Mouse (Mus musculus): ENCODE measurements at regions not wholly inside any gene's neighbourhood (a gene's known extent, or its start where the extent isn't known, plus 50 kb on each side); places are given as distances from the start of the nearest gene placed in this dataset.

GRCm38 (mm10) chr2:116984597-116984996 lies 106.1 kb downstream of the Tmco5 start:
- no peak overlapping the region for H3K4me3 ChIP-seq
- H3K36me3 ChIP-seq, result no peaks in the 10 kb centered on the region
- H3K9me3 ChIP-seq (replicated peaks), result peaks cover 5% of the 10 kb centered on the region
- no peaks in the 10 kb centered on the region for H3K27me3 ChIP-seq (ENCODE audit: low read depth, poor library complexity, severe bottlenecking)
- no peak overlapping the region for H3K27ac ChIP-seq (replicated peaks)
- DNase-seq (ENCODE audit: low spot score), result no peak
- H3K4me1 ChIP-seq, result peaks cover 16% of the 10 kb centered on the region
- 86% methylated on average over 3 of the region's 3 CpGs for WGBS

DNA sequence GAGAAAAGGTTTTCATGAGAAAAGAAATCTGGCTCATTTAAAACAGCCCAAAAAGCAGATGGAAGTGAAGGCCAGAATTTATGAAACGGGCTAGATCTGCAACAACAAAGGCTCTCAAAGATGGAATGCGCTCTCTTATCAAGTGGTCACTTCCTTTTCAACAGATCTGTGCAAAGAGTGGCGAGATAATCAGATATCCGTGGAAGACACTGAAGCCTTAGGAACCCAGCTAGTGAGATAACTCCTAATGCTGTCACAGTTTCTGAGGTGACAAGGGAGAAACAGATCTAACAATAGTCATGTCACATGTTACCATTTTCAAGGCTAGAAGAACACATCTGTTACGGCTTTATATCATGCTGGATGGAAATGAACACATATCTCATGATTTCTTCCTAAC lies 107.1 kb downstream of the Tmco5 start:
- Histone ChIP-seq H3K4me1 (peaks cover 6% of the 10 kb centered on the region), H3K36me3 (no peaks in the 10 kb centered on the region), H3K27me3 (ENCODE audit: low read depth, poor library complexity, severe bottlenecking) (no peaks in the 10 kb centered on the region), H3K9me3 (replicated peaks) (peaks cover 5% of the 10 kb centered on the region), H3K4me3 (no peak overlapping the region), H3K27ac (replicated peaks) (no peak overlapping the region)
- DNase-seq (ENCODE audit: low spot score), result no peak
- WGBS, result 77% methylated on average over 5 of the region's 5 CpGs

DNA sequence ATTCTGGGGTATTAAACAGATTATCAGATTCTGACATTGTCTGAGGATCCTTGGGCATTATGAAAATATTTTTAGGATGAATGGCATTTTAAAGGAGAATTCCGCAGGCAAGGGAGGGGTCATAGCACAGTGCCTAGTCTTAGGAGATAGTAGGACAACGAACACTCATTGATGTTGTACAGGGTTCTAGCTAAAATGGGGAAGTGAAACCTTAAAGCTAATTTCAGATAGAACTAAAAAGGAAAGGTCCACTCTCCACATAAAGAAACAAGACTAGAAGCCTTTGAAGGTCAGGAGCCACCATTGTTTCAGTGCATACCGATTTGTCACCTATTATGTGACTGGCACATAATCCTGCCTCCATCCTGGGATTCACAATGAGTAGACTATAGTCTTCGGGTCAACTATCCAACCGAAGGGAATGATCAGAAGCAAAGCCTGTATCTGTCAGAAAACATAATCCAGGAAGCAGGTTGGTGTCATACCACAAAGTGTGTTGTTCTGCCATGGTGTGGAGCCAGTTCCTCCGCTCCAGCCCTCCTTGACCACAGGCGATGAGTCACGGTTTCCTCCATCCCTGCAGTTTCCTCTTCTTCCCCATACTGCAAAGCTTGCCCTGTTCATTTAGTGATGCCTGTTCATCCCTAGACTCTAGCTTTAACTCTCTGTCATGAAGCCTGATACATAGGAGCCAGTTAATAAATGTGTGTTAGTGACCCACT lies 110.6 kb downstream of the Tmco5 start:
- Histone ChIP-seq H3K4me1 (peaks cover 13% of the 10 kb centered on the region), H3K36me3 (no peaks in the 10 kb centered on the region), H3K27me3 (ENCODE audit: low read depth, poor library complexity, severe bottlenecking) (no peaks in the 10 kb centered on the region), H3K4me3 (no peak overlapping the region), H3K9me3 (replicated peaks) (no peaks in the 10 kb centered on the region), H3K27ac (replicated peaks) (no peak overlapping the region)
- no peak for DNase-seq (ENCODE audit: low spot score)
- 91% methylated on average over 8 of the region's 8 CpGs for WGBS

GRCm38 (mm10) chr2:116990106-116990505 lies 111.6 kb downstream of the Tmco5 start:
- peaks cover 16% of the 10 kb centered on the region for H3K4me1 ChIP-seq
- H3K27me3 ChIP-seq (ENCODE audit: low read depth, poor library complexity, severe bottlenecking), result no peaks in the 10 kb centered on the region
- H3K36me3 ChIP-seq, result no peaks in the 10 kb centered on the region
- H3K27ac ChIP-seq (replicated peaks), result no peak overlapping the region
- no peaks in the 10 kb centered on the region for H3K9me3 ChIP-seq (replicated peaks)
- 87% methylated on average over 1 of the region's 1 CpGs for WGBS
- H3K4me3 ChIP-seq, result no peak overlapping the region
- no peak for DNase-seq (ENCODE audit: low spot score)

DNA sequence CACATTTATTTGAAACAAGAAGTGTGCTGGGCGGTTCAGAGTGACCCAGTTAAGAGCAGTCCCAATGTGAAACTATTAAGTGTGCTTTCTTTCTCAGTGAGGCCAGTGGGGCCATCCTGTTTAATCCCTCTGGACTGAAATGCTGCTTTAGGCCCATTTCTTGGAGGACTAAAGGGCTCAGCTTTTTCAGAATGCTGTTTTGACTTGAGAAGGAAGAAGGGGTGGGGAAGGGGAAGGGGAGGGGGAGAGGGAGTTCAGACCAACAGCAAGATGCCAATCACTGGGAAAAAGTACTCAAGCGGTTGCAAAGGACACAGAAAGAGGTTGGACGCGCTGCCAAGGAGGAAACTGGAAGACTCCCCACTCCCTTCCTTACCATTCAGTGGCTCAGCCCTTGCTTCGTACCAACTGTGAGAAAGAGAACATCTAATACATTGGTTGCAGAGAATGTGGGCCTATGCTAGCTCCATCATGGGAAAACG lies 113.1 kb downstream of the Tmco5 start:
- DNase-seq (ENCODE audit: low spot score), result no peak
- H3K27ac ChIP-seq (replicated peaks), result 0 out of 2 replicates have a peak overlapping the region, but pooled peaks have one; percentile 17
- no peak overlapping the region for H3K4me3 ChIP-seq
- H3K36me3 ChIP-seq, result no peaks in the 10 kb centered on the region
- H3K27me3 ChIP-seq (ENCODE audit: low read depth, poor library complexity, severe bottlenecking), result no peaks in the 10 kb centered on the region
- 46% methylated on average over 6 of the region's 6 CpGs for WGBS
- H3K4me1 ChIP-seq, result peaks cover 25% of the 10 kb centered on the region
- H3K9me3 ChIP-seq (replicated peaks), result no peaks in the 10 kb centered on the region

DNA sequence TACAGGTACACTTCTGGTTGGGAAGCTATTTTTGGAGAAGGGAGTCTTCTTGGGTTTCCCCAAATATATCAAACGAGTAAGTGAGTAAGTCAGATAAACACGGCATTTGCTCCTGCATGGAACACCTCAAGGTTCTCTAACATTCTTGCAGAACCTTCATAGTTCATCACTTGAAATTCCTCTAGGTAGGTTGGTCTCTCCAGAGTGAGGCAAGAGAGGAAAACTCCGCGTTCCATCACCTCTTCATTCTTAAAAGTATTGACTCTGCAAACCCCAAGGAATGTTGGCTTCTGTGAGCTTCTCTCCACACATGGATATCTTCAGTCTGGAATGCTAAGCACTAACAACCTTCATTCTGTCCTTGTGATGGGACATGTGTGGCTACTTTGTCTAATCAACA lies 115.2 kb downstream of the Tmco5 start:
- Histone ChIP-seq H3K4me1 (peaks cover 25% of the 10 kb centered on the region), H3K27me3 (ENCODE audit: low read depth, poor library complexity, severe bottlenecking) (no peaks in the 10 kb centered on the region), H3K4me3 (no peak overlapping the region), H3K36me3 (no peaks in the 10 kb centered on the region), H3K9me3 (replicated peaks) (no peaks in the 10 kb centered on the region), H3K27ac (replicated peaks) (no peak overlapping the region)
- WGBS, result 91% methylated on average over 4 of the region's 4 CpGs
- DNase-seq (ENCODE audit: low spot score), result no peak

DNA sequence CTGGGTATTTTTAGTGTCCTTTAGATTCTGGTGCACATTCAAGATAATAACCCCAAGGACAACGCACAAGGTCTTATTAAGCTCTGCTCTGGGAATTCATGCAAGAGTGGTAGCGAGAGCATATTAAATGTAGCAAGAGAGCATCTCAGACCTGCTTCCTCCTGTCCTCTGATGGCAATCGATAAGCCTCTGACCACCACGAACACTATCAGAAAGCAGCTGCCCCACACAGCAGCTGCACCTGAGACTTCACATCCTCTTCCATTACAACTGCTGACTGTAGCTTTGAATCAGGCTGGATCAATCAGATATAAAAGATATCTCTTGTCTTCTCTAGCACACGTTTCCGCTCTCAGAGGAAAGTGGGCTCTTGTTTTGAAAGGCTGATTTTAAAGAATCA lies 117.8 kb downstream of the Tmco5 start:
- WGBS, result 78% methylated on average over 6 of the region's 6 CpGs
- Histone ChIP-seq H3K27ac (replicated peaks) (no peak overlapping the region), H3K4me1 (peaks cover 21% of the 10 kb centered on the region), H3K36me3 (no peaks in the 10 kb centered on the region), H3K4me3 (no peak overlapping the region), H3K27me3 (ENCODE audit: low read depth, poor library complexity, severe bottlenecking) (no peaks in the 10 kb centered on the region), H3K9me3 (replicated peaks) (no peaks in the 10 kb centered on the region)
- no peak for DNase-seq (ENCODE audit: low spot score)

DNA sequence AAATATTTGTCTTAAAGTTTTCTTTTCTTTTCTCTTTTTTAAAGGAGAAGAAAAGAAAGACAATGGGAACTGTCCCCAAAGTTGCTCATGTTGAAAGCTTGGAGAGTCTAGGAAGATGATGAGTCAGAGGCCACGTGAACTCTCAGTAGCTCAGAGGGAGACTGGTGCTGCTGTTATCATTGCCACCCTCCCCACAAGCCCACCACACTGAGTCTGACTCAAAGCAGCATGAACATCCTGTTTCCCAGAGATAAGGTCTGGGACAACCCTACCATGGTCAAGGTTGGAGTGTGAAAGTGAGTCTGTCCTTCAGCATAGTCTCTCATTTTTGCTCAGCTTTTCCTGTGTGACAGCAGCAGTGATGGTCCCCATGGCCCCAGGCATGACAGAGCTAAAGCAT lies 120.3 kb downstream of the Tmco5 start:
- H3K4me3 ChIP-seq, result no peak overlapping the region
- no peaks in the 10 kb centered on the region for H3K27me3 ChIP-seq (ENCODE audit: low read depth, poor library complexity, severe bottlenecking)
- DNase-seq (ENCODE audit: low spot score), result no peak
- H3K27ac ChIP-seq (replicated peaks), result no peak overlapping the region
- 77% methylated on average over 1 of the region's 1 CpGs for WGBS
- H3K36me3 ChIP-seq, result no peaks in the 10 kb centered on the region
- H3K4me1 ChIP-seq, result peaks cover 12% of the 10 kb centered on the region; the same call in 1 of the 2 replicates
- no peaks in the 10 kb centered on the region for H3K9me3 ChIP-seq (replicated peaks)

DNA sequence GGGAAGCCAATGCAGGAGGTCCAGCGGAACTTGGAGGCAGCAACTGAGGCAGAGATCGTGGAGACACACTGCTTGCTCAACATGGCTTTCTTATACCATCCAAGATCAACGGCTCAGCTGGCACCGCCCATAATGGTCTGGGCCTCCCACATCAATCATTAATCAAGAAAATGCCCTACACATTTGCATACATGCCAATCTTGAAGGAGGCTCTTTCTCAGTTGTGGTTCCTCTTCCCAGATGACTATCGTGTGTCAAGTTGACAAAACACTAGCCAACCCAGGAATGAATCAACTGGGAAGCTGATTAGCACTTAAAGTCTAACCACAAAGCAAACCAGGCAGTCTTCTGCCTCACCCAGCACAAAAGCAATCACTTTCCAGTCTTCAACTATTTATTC lies 121.1 kb downstream of the Tmco5 start:
- Histone ChIP-seq H3K27me3 (ENCODE audit: low read depth, poor library complexity, severe bottlenecking) (no peaks in the 10 kb centered on the region), H3K9me3 (replicated peaks) (no peaks in the 10 kb centered on the region), H3K4me1 (peaks cover 12% of the 10 kb centered on the region; the same call in 1 of the 2 replicates), H3K36me3 (no peaks in the 10 kb centered on the region), H3K27ac (replicated peaks) (no peak overlapping the region), H3K4me3 (no peak overlapping the region)
- WGBS, result 85% methylated on average over 5 of the region's 5 CpGs
- DNase-seq (ENCODE audit: low spot score), result no peak

GRCm38 (mm10) chr2:117003976-117004375 lies 117.2 kb upstream of the Spred1 start:
- H3K36me3 ChIP-seq, result no peaks in the 10 kb centered on the region
- no peak for DNase-seq (ENCODE audit: low spot score)
- H3K9me3 ChIP-seq (replicated peaks), result no peaks in the 10 kb centered on the region
- WGBS, result 96% methylated on average over 2 of the region's 2 CpGs
- H3K4me3 ChIP-seq, result no peak overlapping the region
- no peaks in the 10 kb centered on the region for H3K27me3 ChIP-seq (ENCODE audit: low read depth, poor library complexity, severe bottlenecking)
- H3K4me1 ChIP-seq, result no peaks in the 10 kb centered on the region
- no peak overlapping the region for H3K27ac ChIP-seq (replicated peaks)

DNA sequence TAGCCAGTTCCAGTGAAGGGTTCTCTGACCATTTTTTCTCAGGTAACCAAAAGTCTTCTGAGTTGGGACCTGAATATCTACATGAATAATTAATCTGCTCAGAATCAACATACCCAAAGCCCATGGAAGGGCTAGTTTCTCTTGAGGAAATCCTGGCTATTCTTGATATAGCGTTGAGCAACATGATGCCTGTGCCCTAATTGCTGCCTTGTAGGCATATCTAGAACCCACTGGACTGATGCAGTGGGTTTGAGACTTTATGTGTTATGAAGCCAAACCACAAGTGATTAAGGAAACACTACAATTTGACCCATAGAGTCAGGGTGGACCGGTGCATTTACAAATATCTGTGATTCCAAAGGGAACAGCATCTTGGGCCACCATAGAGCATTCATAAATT lies 114.3 kb upstream of the Spred1 start:
- H3K9me3 ChIP-seq (replicated peaks), result no peaks in the 10 kb centered on the region
- H3K27me3 ChIP-seq (ENCODE audit: low read depth, poor library complexity, severe bottlenecking), result no peaks in the 10 kb centered on the region
- no peaks in the 10 kb centered on the region for H3K36me3 ChIP-seq
- no peak for DNase-seq (ENCODE audit: low spot score)
- 96% methylated on average over 2 of the region's 2 CpGs for WGBS
- no peak overlapping the region for H3K4me3 ChIP-seq
- no peaks in the 10 kb centered on the region for H3K4me1 ChIP-seq
- no peak overlapping the region for H3K27ac ChIP-seq (replicated peaks)

DNA sequence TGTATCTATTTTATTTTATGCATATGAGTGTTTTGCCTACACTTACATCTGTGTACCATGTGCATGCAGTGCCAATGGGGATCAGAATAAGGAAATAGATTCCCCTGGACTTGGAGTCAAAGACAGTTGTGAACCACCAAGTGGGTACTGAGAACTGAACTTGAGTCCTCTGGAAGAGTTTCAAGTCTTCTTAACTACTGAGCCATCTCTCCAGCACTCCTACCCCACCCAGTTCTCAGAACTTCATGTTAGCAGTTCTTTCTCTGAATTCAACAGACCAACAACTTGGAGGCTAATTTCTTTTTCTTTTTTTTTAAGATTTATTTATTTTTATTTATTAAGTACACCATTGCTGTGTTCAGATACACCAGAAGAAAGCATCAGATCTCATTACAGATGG lies 112.3 kb upstream of the Spred1 start:
- H3K4me1 ChIP-seq, result no peaks in the 10 kb centered on the region
- no peaks in the 10 kb centered on the region for H3K9me3 ChIP-seq (replicated peaks)
- no peak for DNase-seq (ENCODE audit: low spot score)
- no peaks in the 10 kb centered on the region for H3K36me3 ChIP-seq
- no peak overlapping the region for H3K4me3 ChIP-seq
- no peak overlapping the region for H3K27ac ChIP-seq (replicated peaks)
- no peaks in the 10 kb centered on the region for H3K27me3 ChIP-seq (ENCODE audit: low read depth, poor library complexity, severe bottlenecking)

DNA sequence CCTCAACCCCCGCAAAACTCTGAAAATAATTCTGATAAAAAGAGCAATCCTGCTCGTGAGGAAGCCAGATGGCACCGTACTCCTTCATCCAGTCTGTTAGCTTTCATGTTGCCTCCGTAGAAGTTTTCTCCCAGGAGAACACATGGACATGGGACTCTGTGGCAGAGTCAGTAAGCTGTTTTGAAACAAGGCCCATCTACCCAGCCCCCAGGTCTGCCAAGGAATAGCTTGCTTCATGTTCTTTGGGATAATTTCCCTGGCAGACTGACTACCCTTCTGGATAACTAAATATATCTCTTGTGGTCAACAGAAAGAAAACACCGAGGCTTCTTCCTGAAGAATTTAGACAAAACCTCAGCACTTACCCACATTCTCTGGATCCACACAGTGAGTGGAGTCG lies 111.2 kb upstream of the Spred1 start:
- 91% methylated on average over 6 of the region's 6 CpGs for WGBS
- no peaks in the 10 kb centered on the region for H3K4me1 ChIP-seq

DNA sequence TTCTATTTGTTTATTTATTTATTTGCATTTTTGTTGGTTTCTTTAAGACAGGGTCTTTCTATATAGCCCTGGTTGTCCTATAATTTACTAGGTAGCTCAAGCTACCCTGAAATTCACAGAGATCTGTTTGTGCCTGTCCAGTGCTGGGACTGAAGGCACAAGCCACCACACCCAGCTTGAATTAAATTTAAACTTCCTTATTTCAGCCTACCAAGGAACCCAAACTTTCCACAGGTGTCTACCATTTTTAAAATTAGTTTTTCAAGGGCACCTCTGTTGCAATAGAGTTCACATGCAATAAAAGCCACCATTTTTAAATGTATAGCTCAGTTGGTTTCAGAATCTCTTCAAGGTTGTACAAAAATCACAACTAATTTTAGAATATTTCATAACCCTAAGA lies 110.2 kb upstream of the Spred1 start:
- Histone ChIP-seq H3K27me3 (ENCODE audit: low read depth, poor library complexity, severe bottlenecking) (no peaks in the 10 kb centered on the region), H3K4me1 (no peaks in the 10 kb centered on the region)

More for the DNA sequence above, 111.2 kb upstream of the Spred1 start:
- no peak for DNase-seq (ENCODE audit: low spot score)
- no peak overlapping the region for H3K27ac ChIP-seq (replicated peaks)
- H3K27me3 ChIP-seq (ENCODE audit: low read depth, poor library complexity, severe bottlenecking), result no peaks in the 10 kb centered on the region
- H3K9me3 ChIP-seq (replicated peaks), result no peaks in the 10 kb centered on the region
- H3K4me3 ChIP-seq, result no peak overlapping the region
- H3K36me3 ChIP-seq, result no peaks in the 10 kb centered on the region

More for the DNA sequence above, 110.2 kb upstream of the Spred1 start:
- Histone ChIP-seq H3K9me3 (replicated peaks) (no peaks in the 10 kb centered on the region), H3K27ac (replicated peaks) (no peak overlapping the region), H3K4me3 (no peak overlapping the region), H3K36me3 (no peaks in the 10 kb centered on the region)
- DNase-seq (ENCODE audit: low spot score), result no peak
